Mouse (Mus musculus) hindbrain, postnatal 0 days (tissue): ENCODE measurements at regions not wholly inside any gene's neighbourhood (a gene's known extent, or its start where the extent isn't known, plus 50 kb on each side); places are given as distances from the start of the nearest gene placed in this dataset.
"Not testable (repeated sequence)": the region's sequence is repeated elsewhere in the genome, so short reads cannot be mapped to it uniquely, and the experiment has no call there.

Source experiments
- ATAC-seq: fragments of 200-750 bp; cut with Nextera tagmentation; 2 replicates; pipeline ENCODE4 v1.8.0; 2017; ENCODE audit warnings: mild to moderate bottlenecking, moderate TSS enrichment, moderate library complexity
- DNase-seq: peaks from one replicate; pipeline ENCODE4 v3.0.0-alpha.2; 2015; ENCODE audit warnings: low spot score
- H3K27ac ChIP-seq: fragments of 300-500 bp; sonication (generic); 2 replicates; pipeline ENCODE4 v1.5.1; 2014; ENCODE audit warnings: mild to moderate bottlenecking
- H3K27me3 ChIP-seq: fragments of 300-500 bp; sonication (generic); 2 replicates; pipeline ENCODE4 v1.6.1; 2014; ENCODE audit warnings: low read length, mixed read lengths; ENCODE audit not compliant: insufficient read depth
- H3K36me3 ChIP-seq: fragments of 300-500 bp; sonication (generic); 2 replicates; pipeline ENCODE4 v1.6.1; 2014; ENCODE audit warnings: low read length, mixed read lengths; ENCODE audit not compliant: insufficient read depth
- H3K4me1 ChIP-seq: fragments of 300-500 bp; sonication (generic); 2 replicates; pipeline ENCODE4 v1.6.1; 2014; ENCODE audit warnings: antibody characterized with exemption, low read length, mixed read lengths; ENCODE audit not compliant: insufficient read depth
- H3K4me2 ChIP-seq: fragments of 300-500 bp; sonication (generic); 2 replicates; pipeline ENCODE4 v1.6.1; 2014; ENCODE audit warnings: low read depth, mild to moderate bottlenecking, low read length, moderate library complexity, mixed read lengths
- H3K4me3 ChIP-seq: fragments of 300-500 bp; sonication (generic); 2 replicates; pipeline ENCODE4 v1.5.1; 2014; ENCODE audit warnings: low read length
- H3K9ac ChIP-seq: fragments of 300-500 bp; sonication (generic); replicated peaks from 2 replicates; pipeline ENCODE4 v1.6.1; 2014; ENCODE audit warnings: mild to moderate bottlenecking, low read length, moderate library complexity, mixed read lengths
- H3K9me3 ChIP-seq: fragments of 300-500 bp; sonication (generic); 2 replicates; pipeline ENCODE4 v1.6.1; 2016; ENCODE audit warnings: low read length, mixed read lengths
- CTCF ChIP-seq: IDR thresholded peaks from 2 replicates; pipeline ENCODE4 v1.5.1; 2016; ENCODE audit warnings: antibody characterized with exemption, control low read depth, low read depth
- WGBS: fragments of 180-500 bp; shearing (Covaris S2); extraction: QIAGEN DNeasy Blood & Tissue Kit; methylation state at CpG from one replicate; pipeline ENCODE4 v1.1.7; 2014; 5-methylcytosine and 5-hydroxymethylcytosine counted together

GRCm38 (mm10) chr6:62573611-62574010 lies 682.1 kb upstream of the Grid2 start:
- 82% methylated on average over 4 of the region's 4 CpGs for WGBS
- no peak for ATAC-seq
- no peak for TF ChIP-seq CTCF

GRCm38 (mm10) chr6:62576200-62576599 lies 679.5 kb upstream of the Grid2 start:
- H3K4me2 ChIP-seq, result no peak overlapping the region
- no peaks in the 10 kb centered on the region for H3K4me1 ChIP-seq
- no peak for ATAC-seq
- H3K27ac ChIP-seq, result no peak overlapping the region
- no peaks in the 10 kb centered on the region for H3K36me3 ChIP-seq
- no peaks in the 10 kb centered on the region for H3K27me3 ChIP-seq
- H3K4me3 ChIP-seq, result no peak overlapping the region
- TF ChIP-seq CTCF, result peak; percentile 63
- H3K9ac ChIP-seq, result no peak overlapping the region
- no peaks in the 10 kb centered on the region for H3K9me3 ChIP-seq
- 25% methylated on average over 5 of the region's 5 CpGs for WGBS
- DNase-seq, result peak; percentile 70

More at GRCm38 (mm10) chr6:62573611-62574010, 682.1 kb upstream of the Grid2 start:
- Histone ChIP-seq H3K27ac (no peak overlapping the region), H3K27me3 (no peaks in the 10 kb centered on the region), H3K9me3 (no peaks in the 10 kb centered on the region), H3K4me1 (no peaks in the 10 kb centered on the region), H3K36me3 (no peaks in the 10 kb centered on the region), H3K9ac (no peak overlapping the region), H3K4me3 (no peak overlapping the region), H3K4me2 (no peak overlapping the region)
- DNase-seq, result no peak

GRCm38 (mm10) chr6:62620543-62620942 lies 635.1 kb upstream of the Grid2 start:
- H3K9me3 ChIP-seq, result no peaks in the 10 kb centered on the region
- H3K27ac ChIP-seq, result no peak overlapping the region
- TF ChIP-seq CTCF, result no peak
- H3K4me2 ChIP-seq, result no peak overlapping the region
- DNase-seq, result no peak
- H3K4me3 ChIP-seq, result no peak overlapping the region
- no peak overlapping the region for H3K9ac ChIP-seq
- no peak for ATAC-seq
- no peaks in the 10 kb centered on the region for H3K36me3 ChIP-seq
- H3K27me3 ChIP-seq, result no peaks in the 10 kb centered on the region
- H3K4me1 ChIP-seq, result no peaks in the 10 kb centered on the region

- not testable (repeated sequence) for H3K9ac ChIP-seq, H3K36me3 ChIP-seq, DNase-seq, ATAC-seq, H3K4me3 ChIP-seq, H3K4me2 ChIP-seq, H3K27ac ChIP-seq, H3K4me1 ChIP-seq, H3K27me3 ChIP-seq, H3K9me3 ChIP-seq
- 95% methylated on average over 5 of the region's 5 CpGs for WGBS
Measured at GRCm38 (mm10) chr6:62668123-62668522, 587.6 kb upstream of the Grid2 start.

GRCm38 (mm10) chr6:62718389-62718788 lies 537.3 kb upstream of the Grid2 start:
- no peaks in the 10 kb centered on the region for H3K36me3 ChIP-seq
- H3K4me3 ChIP-seq, result no peak overlapping the region
- no peaks in the 10 kb centered on the region for H3K9me3 ChIP-seq
- H3K4me1 ChIP-seq, result no peaks in the 10 kb centered on the region
- 43% methylated on average over 6 of the region's 6 CpGs for WGBS
- H3K27me3 ChIP-seq, result no peaks in the 10 kb centered on the region
- ATAC-seq, result no peak
- DNase-seq, result peak; percentile 15
- H3K4me2 ChIP-seq, result no peak overlapping the region
- no peak overlapping the region for H3K27ac ChIP-seq
- H3K9ac ChIP-seq, result no peak overlapping the region
- TF ChIP-seq CTCF, result no peak

- no peak overlapping the region for H3K4me3 ChIP-seq
- ATAC-seq (no peak), DNase-seq (no peak)
- no peak for TF ChIP-seq CTCF
- no peaks in the 10 kb centered on the region for H3K27me3 ChIP-seq
- no peak overlapping the region for H3K9ac ChIP-seq
- H3K9me3 ChIP-seq, result no peaks in the 10 kb centered on the region
- WGBS, result 71% methylated on average over 5 of the region's 5 CpGs
- H3K4me2 ChIP-seq, result no peak overlapping the region
- no peak overlapping the region for H3K27ac ChIP-seq
- no peaks in the 10 kb centered on the region for H3K4me1 ChIP-seq
- no peaks in the 10 kb centered on the region for H3K36me3 ChIP-seq
Measured at GRCm38 (mm10) chr6:62719541-62720155, 536.0 kb upstream of the Grid2 start.
